Mouse (Mus musculus) T-cell, adult 2 months (primary cell): ENCODE data around the gene Papss2.

ENCODE experiments used
- DNase-seq: peaks from one replicate; pipeline ENCODE4 v3.0.0; 2022; ENCODE audit warnings: low spot score

The Papss2 gene

DNA sequence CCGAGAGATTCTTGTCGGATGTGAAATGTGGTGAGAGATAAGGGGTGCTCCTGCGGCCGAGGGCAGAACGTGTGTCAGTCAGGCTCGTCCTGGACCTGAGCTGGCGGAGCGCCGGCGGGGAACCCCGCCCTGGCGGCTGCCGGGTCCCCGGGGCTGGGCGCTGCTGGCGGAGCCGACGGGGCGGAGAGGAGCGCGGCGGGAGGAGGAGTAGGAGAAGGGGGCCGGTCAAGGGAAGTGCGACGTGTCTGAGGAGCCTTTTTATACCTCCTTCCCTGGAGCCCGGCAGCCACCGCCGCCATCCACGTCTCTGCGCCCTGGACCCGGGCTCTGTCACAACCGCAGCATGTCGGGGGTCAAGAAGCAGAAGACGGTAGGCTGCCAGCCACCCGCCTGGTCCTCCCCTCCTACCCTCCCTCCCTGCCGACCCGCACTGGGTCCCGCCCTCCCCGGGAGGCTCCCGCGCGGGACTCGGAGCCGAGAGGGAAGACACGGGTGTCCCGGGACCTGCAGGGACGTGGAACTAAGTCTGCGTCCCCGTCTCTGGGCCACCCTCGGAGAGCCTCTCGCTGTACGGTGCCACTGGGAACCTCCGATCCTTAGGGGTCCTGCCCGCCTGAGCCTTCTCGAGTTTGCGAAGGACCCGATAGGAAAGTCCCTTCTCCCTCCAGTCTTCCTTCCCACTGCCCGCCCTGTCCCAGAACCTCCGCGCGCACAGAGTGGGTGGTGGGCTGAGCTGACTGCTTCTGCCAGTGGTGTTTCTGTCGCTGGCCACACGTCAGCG lies at the start of gene Papss2:
Gene Papss2, plus strand, starts transcription at position 285 of the 781 bp plus-strand sequence.
- DNase-seq: peak; percentile 37

DNA sequence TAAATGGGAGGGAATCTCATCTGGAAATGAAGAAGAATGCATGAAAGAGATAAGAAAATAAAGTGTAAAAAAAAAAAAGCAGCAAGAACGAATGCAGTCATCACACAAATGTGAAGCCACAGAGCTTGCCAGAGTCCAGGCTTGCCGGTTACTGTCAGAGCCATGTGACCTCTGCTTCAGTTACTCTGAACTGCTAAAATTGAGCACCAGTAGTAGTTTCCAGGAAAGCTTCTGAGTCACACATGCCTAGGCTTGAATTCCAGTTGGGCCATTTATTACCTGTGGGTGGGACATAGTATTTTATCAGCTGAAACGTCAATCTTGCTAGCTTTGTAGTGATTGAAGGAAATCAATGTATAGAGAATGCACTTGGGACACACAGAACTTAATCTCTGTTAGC lies 48.2 kb upstream of the Papss2 start:
- DNase-seq: no peak

DNA sequence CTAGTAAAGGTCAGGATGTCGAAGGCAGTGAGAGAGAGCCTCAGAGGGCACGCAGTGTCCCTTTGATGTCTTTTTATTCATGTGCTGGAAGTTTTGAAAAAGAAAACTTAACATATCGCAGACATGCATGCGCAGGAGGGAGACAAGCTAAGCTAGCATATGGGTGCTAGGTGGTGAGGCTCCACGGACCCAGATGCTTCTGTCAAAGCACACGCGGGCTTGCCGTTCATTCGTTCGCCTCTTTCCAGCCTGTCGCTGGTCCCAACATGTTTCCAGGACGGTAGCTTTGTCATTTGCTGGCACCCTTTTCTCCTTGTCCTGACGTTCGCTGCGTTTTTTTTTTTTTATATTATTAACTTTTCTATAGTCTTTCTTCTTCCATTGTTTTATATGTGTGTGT lies 47.4 kb upstream of the Papss2 start:
- no peak for DNase-seq

DNA sequence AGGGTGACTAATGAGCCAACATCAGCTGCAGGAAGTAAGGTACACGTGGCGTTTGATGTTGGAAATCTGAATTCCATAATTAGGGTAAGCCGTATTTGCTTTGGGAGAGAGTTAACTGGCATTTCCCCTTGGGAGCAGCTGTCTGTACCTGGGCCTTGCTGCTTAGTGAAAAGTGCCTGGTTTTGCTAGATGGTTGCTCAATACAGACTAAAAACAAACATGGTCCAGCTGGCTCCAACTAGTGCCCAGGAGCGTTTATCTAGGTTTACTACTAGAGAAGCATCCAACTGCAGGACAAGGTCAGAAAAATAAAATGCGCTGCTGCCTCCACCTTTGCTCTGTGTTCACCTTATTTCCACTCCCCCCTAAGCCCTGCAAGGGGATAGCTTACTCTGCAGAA lies 45.1 kb upstream of the Papss2 start:
- no peak for DNase-seq

DNA sequence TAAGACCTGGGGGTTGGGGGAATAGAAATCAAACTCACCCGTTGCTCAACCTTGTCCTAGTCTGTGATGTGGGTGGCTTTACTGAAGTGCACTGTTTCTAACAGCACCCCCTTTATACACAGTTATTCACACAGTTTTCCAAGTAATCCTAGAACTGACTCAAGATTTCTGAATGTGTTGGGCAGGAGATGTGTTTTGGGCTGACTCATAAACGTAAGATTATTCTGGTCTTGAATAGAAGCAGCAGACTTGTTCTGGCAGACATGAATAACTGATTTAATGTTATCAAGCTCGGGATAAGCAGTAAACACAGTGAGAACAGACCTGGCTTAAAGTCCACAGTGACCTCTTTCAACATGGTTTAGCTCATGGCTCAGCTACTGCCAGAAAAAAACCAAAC lies 44.1 kb upstream of the Papss2 start:
- DNase-seq: no peak

DNA sequence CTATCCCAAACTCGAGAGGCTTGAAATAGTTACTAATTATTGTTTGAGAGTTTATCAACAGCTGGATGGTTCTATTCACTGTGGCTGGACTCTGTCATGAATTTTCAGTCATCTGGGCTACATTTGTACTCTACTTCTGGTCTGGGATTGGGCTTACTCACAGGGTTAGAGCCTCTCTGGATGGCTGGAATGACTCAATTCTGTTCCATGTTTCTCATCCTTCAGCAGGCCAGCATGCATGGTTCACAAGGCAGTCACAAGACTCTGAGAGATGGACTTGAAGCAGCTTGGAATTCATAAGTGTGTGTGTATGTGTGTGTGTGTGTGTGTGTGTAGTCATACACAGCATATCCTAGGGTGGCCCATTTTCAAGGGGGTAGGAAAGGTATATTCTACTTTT lies 43.5 kb upstream of the Papss2 start:
- no peak for DNase-seq

DNA sequence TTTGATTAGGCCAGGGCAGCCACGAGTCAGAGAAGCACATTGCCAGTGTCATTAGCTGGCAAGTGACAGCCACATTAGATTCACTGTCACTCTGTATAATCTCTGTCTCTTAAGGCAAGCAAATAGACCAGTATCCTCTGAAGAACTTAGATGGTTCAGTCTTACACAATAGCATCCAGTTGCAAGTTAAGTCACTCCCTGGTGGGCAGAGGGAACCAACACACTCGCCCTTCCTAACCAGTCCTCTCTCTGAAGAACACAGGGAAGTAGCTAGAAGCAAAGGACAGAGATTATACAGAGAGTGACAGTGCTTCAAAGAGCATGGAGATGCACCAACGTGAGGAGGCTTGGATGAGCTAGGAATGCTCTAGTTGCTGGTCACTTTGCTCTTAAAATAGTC lies 42.3 kb upstream of the Papss2 start:
- no peak for DNase-seq

DNA sequence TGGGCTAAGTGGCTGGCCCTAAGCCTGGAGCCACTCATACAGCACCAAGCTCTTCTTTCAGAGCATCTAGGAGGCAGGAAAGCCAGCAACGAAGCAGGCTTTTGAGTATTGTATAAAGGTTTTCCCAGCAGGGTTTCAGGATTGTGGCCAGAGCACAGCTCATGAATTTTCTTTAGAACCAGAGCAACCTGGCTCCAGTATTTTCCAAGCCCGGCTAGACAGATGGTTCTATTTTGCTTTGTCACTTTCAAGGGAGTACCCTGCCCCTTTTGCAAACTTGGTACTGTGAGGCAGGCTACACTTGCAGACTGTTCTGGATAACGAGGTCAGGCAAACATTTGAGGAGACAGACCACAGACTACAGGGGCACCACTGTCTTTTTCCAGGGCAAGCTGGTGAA lies 40.3 kb upstream of the Papss2 start:
- no peak for DNase-seq

DNA sequence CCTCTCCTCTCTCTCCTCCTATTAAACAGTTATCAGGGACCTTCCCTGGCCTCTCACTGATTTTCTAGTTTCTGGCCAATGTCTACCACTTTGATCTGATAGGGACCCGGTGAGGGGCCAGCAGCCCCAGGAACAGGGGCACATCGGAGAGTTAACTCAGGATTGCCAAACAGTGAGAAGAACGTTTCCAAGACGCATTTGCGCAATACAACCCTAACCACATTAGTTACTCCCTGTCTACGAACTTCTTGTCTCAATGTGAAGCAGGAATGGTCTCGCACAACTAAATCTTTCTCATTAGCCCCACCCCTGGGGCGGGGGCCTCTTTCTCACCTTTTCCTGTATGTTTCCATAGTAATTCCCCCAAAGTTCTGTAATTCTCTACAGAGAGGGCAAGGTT lies 28.6 kb upstream of the Papss2 start:
- DNase-seq: no peak

DNA sequence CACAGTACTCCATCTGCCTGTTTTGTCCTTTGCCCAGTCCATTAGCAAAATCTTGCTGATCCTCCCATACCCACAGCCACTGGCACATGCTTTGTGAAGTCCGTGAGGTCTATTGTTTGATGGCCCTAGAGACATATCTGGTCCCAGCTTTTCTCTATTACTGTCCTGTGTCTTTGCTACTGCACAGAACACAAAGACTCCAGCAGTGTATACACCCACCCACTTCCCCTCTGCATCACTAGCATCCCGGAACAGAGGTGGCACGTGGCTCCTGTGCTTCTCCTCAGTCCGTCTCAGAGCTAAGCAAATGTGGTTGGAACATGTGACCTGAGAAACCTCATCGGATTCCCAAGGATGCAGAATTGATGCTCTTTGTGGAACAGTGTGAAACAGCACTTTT lies 28.1 kb upstream of the Papss2 start:
- DNase-seq: no peak

DNA sequence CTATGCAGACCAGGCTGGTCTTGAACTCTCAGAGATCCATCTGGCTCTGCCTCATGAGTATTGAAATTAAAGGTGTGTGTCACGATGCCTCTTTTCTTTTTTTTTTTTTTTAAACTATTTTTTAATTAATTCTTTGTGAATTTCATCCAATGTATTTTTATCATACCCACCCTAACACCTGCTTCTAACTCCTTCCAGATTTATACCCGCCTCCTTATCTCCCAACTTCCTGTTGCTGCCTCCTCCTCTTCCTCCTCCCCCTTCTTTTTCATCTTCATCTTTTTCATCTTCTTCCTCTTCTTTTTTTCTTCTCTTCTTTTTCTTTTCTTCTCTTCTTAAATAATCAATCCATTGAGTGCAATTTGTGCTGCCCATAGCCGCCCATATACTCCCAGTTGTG lies 27.1 kb upstream of the Papss2 start:
- DNase-seq: no peak

DNA sequence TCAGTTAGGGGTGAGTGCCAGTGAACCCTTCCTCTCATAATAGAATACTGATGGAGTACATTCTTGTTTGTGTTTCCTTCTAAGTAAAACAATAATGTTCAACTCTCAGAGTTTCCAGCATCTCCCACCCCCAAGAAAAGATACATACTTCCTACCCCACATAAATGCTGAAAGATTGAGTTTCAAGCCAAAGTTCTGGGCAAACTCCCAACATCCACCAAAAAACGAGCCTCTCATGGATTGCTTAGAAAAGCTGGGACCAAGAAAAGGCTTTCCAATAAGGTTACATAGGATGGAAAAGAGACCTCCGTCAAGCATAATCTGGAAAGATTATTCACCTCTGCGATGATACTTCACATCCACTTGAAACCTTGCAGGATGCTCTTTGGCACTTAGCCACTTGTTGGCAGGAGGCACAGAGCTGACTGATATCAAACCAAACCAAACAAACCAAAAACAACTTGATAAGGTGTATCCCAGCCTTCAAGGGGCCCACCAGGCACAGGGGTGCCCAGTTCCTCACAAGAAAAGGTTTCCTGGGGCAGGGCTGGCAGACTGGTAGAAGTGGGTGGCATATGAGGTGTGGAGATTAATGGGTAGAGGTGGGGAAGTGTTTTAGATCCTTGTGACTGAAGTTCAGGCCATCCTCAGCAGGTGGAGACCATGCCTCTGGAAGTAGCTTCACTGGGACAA lies 26.5 kb upstream of the Papss2 start:
- DNase-seq: no peak

DNA sequence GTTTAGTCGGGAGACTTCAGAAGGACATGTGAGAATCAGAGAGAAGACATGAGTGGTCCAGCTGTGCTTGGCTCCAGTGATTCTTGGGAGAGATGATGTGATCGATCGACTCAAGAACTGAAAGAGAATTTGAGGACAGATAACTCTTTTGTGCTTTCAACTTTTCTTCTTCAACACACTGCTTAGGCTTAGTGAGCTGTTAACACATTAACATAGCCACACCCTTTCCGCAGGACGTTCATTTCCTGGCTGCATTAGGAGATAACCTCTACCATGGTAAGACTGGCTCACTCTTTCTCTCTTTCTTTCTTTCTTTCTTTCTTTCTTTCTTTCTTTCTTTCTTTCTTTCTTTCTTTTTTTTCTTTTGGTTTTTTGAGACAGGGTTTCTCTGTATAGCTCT lies 25.9 kb upstream of the Papss2 start:
- no peak for DNase-seq

DNA sequence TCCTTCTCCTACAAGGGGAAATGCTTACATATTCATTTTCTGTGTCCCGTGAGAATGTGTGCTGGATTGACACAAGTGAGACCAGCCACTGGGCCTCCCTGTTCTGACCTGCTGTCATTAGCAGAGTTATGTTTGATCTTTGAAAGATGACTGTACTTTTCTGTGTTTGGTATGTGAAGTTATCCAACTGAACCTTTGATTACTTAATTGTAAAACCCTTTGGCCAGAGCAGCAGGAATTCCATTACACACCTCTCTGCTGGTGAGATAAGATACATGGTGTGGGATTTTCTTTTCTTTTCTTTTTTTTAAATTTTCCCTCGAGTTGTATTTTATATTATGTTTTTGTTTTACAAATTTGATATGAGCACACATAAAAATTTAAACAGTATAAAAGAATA lies 23.4 kb upstream of the Papss2 start:
- DNase-seq: no peak

DNA sequence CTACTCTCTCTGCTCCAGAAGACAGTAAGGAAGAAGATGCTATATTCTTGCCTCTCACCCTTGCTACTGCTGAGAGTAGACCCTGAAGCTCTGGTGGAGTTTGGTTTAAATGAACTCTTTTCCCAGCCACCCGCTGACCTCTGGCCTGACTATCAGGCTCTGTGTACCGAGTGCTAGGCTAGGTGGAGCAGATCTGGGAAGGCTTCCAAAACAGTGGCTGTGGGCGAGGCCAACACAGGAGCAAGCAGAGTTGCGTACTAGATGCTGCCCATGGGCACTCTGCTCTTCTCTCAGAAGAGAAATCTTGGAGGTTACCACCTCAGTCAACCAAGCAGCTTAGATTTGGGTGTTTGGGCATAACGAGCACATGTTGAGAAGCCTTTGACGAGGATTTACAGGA lies 22.3 kb upstream of the Papss2 start:
- DNase-seq: no peak

DNA sequence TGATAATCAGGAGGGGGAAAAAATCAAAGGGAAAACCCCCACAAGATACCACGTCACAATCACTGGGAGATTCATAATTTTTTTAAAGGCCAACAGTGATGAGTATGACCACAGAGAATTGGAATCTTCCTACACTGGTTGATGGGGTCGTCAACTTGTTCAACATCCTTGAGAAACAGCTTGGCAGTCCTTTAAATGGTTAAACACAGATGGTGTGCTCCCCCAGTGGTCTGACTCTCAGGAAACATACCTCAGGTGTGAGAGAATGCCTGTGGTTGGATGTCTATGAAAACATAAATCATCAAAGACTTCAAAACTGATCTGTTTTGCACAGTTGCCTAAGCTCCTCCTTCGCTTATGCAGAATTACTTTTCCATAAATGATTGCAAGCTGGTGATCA lies 20.7 kb upstream of the Papss2 start:
- peak; percentile 41 for DNase-seq

DNA sequence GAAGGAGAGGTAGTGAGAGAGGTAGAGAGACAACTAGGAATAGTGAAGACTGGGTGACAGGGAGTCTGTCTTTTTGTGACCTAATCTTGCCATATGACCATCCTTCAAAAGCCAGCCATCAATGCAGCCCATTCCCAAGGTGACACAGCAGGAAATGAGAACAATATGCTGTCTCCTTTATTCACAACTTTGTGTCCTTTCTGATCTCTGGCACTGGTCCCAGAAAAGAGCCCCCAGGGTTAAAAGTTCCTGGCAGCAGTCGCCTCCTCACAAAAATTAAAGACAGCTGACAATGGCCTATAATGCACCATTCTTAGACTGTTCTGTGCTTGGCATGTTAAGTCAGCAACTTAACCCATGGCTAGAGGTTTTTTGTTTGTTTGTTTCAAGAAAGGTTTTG lies 17.8 kb upstream of the Papss2 start:
- DNase-seq: no peak

DNA sequence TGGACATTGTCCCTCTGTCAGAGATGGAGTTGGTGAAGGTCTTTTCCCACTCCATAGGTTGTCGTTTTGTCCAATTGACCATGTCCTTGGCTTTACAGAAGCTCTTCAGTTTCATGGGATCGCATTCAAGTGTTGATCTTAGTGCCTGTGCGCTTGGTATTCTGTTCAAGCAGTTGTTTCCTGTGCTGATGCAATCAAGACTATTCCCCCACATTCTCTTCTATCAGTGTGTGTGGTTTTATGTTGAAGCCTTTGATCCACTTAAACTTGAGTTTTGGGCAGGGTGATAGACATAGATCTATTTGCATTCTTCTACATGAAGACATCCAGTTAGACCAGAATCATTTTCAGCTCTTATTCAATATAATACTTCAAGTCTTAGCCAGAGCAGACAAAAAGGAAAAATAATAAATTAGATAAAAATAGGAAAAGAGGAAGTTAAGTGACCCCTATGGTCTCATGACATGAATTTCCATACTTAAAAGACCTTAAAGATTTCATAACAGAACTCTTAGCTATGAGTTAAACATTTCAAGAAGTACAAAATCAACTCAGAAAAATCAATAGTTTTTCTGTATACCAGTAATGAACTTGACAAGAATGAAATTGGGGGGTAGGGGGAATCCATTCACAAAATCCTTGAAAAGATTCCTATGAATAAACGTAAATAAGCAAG lies 12.4 kb upstream of the Papss2 start:
- DNase-seq: no peak

DNA sequence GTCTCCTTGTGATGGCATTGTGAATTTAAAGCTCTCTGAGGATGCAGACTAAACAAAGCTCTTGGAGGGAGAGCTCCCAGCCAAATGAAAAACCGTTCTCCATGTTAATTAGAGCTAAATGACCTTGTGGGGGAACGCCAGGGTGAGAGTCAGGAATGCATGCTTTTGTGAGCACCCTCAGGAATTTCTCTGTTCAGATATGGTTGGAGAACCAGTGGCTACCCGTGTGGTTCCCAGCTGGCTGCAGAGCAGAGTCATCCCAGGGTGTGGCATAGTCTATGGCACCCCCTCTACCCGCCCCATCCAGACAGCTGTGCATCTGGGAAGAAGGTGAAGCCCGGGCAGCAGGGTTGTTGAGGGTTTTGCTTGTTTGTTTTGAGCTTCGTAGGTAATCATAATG lies 7.9 kb upstream of the Papss2 start:
- DNase-seq: no peak

DNA sequence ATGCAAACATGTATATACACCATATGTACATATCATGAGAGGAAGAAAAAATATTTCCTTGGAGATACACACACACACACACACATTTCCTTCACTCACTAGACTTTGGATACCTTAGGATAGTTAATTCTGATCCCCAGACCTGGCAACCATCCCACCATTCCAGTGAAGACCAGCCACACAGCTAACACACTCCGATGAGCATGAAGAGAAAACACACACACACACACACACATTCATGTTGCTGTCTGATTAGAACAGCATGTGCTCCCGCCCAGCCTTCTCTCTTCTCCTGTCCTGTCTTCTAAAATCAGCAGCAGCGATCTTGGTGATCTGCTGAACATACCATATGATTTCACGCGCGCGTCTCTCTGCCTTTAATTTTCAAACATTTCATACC lies 2.8 kb upstream of the Papss2 start:
- no peak for DNase-seq

DNA sequence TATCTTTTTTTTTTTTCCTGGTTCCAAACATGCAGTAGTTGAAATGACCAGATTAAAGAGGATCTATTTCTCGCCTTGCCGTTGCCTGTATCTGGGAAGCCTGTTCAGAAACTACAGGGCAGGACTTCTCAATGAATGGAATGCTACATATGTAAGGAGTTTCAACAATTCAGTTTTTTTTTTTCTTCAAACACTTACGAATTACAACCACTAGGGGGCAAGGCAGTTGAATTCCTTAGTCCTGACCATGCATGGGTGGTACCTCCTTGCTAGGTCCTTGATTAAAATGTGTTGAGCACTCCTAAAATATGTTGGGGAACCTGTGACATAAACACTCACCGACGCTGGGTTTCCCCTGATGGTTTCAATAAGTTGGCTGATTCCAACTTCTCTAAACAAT lies 1.7 kb upstream of the Papss2 start:
- no peak for DNase-seq

DNA sequence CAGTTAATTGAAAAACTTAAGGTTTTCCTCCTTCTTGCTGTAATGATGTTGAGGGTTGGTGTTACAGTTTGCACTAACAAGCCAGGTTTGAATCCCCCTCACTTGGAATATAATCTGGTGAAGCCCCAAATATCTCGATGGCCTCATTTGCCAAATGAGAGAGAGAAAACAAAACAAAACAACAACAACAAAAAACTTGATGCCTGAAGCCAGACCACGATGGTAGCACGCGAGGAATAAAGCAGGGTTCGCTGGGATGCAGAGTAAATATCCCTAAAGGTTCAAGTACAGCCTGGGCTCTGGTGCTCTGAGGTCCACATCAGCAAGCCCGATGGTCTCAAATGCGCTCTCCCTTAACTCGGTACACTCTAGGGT lies 472 bp upstream of the Papss2 start:
- DNase-seq: no peak

DNA sequence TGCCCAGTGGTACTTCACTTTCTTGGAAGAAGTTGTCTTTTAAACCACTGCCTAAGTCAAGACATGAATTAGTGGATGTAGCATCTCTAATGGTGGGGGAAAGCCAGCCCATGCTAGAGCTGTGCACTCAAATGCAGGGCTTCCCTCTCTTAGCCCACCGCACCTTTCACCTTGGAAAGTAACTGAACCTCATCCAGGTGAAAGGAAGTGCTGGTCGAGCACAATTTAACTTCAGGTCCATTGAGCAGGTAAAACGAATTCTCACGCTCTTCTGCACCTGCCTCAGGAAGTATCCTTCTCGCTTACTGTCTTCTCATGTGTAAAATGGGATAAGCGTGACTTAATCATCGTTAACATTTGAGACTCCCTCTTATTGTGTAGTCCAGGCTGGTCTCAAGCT lies 3.4 kb downstream of the Papss2 start:
- no peak for DNase-seq

DNA sequence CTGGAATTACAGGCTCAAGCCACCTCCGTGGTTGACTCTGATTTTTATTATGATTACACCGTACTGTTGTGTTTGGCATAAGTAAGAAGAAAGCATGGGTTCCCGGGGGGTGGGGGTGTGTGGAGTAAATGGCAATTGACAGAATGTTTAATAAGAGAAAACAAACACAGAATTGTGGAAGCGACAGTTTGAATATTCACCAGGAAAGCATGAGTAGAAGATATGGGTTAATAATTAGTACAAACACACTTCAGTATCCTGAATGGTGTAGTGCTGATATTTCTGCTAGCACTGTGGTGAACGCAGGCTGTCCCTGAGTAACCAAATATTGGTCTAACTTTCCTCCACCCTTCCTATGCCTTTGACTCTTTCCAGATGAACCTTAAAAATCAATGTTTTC lies 3.8 kb downstream of the Papss2 start:
- DNase-seq: no peak
